Mouse (Mus musculus) left cerebral cortex, postnatal 14 days (tissue): ENCODE data around the gene Tlcd1. TPM values are rescaled to one million over a fixed set of nuclear protein-coding genes. Genes with fewer than 3 reads are reported as not detected.
A peak's percentile ranks its signal among the peaks of the same experiment; 100 is the strongest.

Source experiments
- DNase-seq, 2 experiments: peaks; one replicate each; pipeline ENCODE4 v3.0.0; 2021 to 2022; ENCODE audit warnings: low spot score in 2 of 2, mixed read lengths in 1 of 2
- intact Hi-C: fragments of 180-260 bp; cut with DNase I; formaldehyde crosslinking; loops from one replicate; pipeline ENCODE4 v1.15.1; 2025
- total RNA-seq, 2 experiments: library from RNA; stranded (reverse); gene quantifications; 2 replicates each; pipeline ENCODE4 v1.2.3; 2021

Gene Tlcd1
- total RNA-seq, 2 experiments from 2014 or later, result 27.4 to 29.6 TPM

- peak; percentile 75 to 82 for DNase-seq
- intact Hi-C loops, result no loop called here
Observed at GRCm38 (mm10) chr11:78188331-78189233, 12.1 kb downstream of the Tlcd1 start, which contains the start of gene Rab34. TSS of gene Rab34 (plus strand) at chr11:78188430.

GRCm38 (mm10) chr11:78189234-78190040 is 12.9 kb downstream of the Tlcd1 start:
- intact Hi-C loops, result no loop called here
- peak; percentile 79 to 89 for DNase-seq

GRCm38 (mm10) chr11:78190041-78190440 is 13.5 kb downstream of the Tlcd1 start:
- intact Hi-C loops, result no loop called here
- no peak for DNase-seq

- intact Hi-C loops, result no loop called here
- DNase-seq, result no peak
Observed at GRCm38 (mm10) chr11:78193113-78193512, 16.6 kb downstream of the Tlcd1 start, which contains the start of gene Proca1. TSS of gene Proca1 (plus strand) at chr11:78193392.

DNA sequence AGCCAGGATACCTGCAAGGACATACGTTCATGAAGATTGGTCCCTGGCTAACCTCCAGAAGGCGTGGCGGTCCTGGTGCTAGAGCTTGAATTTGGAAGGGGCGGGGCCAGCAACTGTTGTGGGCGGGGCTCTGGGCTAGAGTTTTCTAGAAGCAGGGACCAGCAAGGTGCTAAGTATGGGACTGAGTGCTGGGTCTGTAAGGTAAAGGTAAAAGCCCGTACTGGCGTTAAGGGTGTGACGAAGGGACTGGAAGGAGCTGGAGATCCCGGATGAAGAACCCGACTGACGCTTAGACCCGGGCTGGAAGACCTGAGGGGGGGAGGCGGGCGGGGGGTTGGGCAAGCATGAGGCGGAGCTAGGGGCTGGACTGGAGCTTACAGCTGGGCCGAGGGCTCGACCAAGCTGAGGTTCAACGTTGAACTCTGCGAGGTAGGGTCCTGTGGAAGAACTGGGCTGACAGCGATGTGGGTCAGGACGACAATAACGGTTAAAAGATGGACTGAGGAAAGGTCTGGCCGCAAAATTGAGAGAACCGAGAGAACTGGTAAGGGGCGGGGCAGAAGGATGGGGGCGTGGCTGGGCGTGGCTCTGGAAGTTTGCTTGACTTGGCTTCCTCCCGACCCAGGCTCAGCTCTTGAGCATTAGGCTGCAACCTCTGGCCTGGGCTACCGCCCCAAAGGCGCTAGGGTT is 18.0 kb downstream of the Tlcd1 start:
- no peak for DNase-seq
- intact Hi-C loops, result no loop called here

- DNase-seq, result no peak
- intact Hi-C loops, result no loop called here
Observed at GRCm38 (mm10) chr11:78195101-78195863, 18.8 kb downstream of the Tlcd1 start.

GRCm38 (mm10) chr11:78202372-78202771 is 25.9 kb downstream of the Tlcd1 start:
- no peak for DNase-seq
- intact Hi-C loops, result no loop called here

DNA sequence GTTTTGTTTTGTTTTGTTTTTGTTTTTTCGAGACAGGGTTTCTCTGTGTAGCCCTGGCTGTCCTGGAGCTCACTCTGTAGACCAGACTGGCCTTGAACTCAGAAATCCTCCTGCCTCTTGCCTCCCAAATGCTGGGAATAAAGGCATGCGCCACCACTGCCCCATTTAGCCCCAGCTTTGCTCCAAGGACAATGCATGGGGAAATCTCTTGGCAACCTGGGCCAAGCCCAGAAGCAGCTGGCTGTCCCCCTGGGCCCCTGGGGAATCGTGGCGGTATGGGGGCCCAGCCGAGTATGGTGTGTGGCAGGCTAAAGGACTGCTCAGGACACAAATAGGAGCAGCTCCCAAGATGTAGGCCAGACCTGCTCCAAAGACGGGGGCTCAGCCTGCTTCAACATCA is 27.8 kb downstream of the Tlcd1 start:
- no peak for DNase-seq
- intact Hi-C loops, result no loop called here

DNA sequence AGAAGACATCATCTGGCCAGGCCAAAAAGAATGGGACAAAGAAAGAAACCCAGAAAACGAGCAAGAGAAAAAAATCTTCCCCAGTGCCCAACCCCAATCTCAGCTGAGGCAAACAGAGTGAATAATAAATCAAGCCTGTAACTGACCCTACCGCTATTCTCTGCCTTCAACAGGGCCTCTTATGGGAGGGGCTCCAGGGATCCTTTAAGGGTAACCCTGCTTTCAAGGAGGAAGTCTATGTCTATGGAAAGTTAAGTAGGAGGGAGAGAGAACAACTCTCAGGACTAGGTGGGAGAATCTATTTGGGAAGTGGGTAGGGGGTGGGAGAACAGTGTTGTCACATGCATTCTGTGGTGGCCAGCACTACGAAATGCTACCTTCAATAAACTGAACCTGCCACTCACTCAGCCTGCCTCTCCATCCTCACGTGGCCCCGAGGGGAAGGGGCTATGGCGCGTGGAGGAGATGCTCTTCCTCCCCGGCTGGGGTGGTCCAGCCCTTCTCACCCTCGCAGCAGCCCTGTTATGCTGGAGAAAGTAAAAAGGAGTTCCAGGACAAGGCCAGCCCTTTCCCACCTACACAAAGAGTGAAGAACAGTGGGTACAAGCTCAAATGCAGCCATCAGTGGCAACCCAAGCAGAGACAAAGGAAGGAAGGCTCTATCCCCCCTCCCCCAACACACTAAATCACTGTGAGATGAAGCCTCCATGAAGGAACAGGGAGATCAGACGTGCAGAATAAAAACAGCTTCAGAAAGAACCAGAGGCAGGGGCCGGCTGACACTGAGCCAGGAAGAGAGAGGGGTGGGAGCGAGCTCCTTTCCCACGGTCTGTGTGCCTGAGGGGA is 29.1 kb downstream of the Tlcd1 start:
- intact Hi-C loops, result no loop called here
- DNase-seq, result no peak

GRCm38 (mm10) chr11:78207190-78207589 is 30.7 kb downstream of the Tlcd1 start:
- DNase-seq, result no peak
- intact Hi-C loops, result no loop called here

- no peak for DNase-seq
- intact Hi-C loops, result loop anchor here (5.0 kb wide), 1 partner anchor 72 kb away; no protein-coding TSS in a partner anchor
Observed at GRCm38 (mm10) chr11:78209886-78210285, 33.4 kb downstream of the Tlcd1 start.

DNA sequence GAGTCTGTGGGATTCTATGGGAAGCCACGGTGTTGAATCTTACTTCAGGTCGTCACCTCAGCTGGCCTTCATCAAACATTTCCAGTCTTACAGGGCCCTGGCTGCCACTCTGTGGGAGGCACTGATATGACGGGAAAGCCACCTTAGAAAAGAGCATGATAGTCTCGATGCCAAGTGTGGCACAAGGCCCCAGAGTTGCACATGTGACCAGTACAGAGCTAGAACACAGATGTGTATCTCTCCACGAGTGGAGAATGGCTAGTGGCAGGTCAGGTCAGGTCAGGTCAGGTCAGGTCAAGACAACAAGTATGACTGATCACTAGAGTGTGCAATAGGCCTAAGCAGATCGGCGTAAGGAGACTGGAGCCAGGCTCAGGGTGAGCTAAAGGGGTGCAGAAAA is 34.1 kb downstream of the Tlcd1 start:
- no peak for DNase-seq
- intact Hi-C loops, result loop anchor here (5.0 kb wide), 1 partner anchor 72 kb away; no protein-coding TSS in a partner anchor

- intact Hi-C loops, result loop anchor here (5.0 kb wide), 1 partner anchor 71 kb away; no protein-coding TSS in a partner anchor
- no peak for DNase-seq
Observed at GRCm38 (mm10) chr11:78211513-78211912, 35.0 kb downstream of the Tlcd1 start.

- no peak for DNase-seq
- intact Hi-C loops, result loop anchor here (5.0 kb wide), 1 partner anchor 69 kb away; no protein-coding TSS in a partner anchor
Observed at GRCm38 (mm10) chr11:78213086-78213817, 36.7 kb downstream of the Tlcd1 start.

DNA sequence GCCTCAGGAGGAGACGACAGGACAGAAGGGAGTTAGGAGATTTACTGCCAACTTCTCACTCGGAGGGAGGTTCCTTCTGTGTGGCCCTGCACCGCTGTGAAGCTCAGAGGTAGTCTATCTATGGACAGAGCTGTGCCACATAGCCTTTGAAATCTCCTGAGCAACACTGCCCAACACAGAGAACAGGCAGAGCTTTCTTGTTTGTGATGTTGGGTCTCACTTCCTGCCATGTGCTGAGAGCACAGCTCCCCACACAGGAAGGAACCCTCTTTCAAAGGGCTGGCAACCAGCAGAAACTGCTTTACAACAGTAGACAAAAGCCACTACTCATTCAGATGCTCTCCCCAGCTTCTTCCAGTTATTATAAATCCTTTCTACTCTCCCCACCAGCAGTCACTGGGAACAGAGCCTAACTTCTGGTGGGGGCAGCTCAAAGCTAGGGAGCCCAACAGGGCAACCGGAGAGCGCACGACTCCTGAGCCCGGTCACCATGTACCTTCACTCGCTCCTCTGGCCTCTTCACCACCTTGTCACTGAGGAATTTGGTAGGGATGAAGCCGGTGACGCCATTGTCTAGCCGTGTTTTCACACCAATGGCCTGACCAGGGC is 39.3 kb downstream of the Tlcd1 start:
- intact Hi-C loops, result no loop called here
- peak in 1 of 2 experiments; percentile 55 for DNase-seq

- DNase-seq, result no peak
- intact Hi-C loops, result loop anchor here (5.0 kb wide), 1 partner anchor 54 kb away; no protein-coding TSS in a partner anchor
Observed at GRCm38 (mm10) chr11:78223586-78223985, 47.1 kb downstream of the Tlcd1 start.
